Mouse (Mus musculus) hindbrain, embryonic 12.5 days (tissue): ENCODE data around the gene a. TPM values are rescaled to one million over a fixed set of nuclear protein-coding genes. Genes with fewer than 3 reads are reported as not detected.
"Not testable (repeated sequence)": the region's sequence is repeated elsewhere in the genome, so short reads cannot be mapped to it uniquely, and the experiment has no call there.

Experiments
- ATAC-seq: fragments of 200-750 bp; cut with Nextera tagmentation; 2 replicates; pipeline ENCODE4 v1.8.0; 2017; ENCODE audit warnings: moderate TSS enrichment; ENCODE audit not compliant: low FRiP score
- H3K27ac ChIP-seq: fragments of 300-500 bp; sonication (generic); 2 replicates; pipeline ENCODE4 v1.5.1; 2016; ENCODE audit warnings: mild to moderate bottlenecking
- H3K27me3 ChIP-seq: fragments of 300-500 bp; sonication (generic); 2 replicates; pipeline ENCODE4 v1.6.1; 2016; ENCODE audit warnings: mild to moderate bottlenecking
- H3K36me3 ChIP-seq: fragments of 300-500 bp; sonication (generic); 2 replicates; pipeline ENCODE4 v1.6.1; 2016; ENCODE audit warnings: mild to moderate bottlenecking
- H3K4me1 ChIP-seq: fragments of 300-500 bp; sonication (generic); 2 replicates; pipeline ENCODE4 v1.6.1; 2016
- H3K4me2 ChIP-seq: fragments of 300-500 bp; sonication (generic); replicated peaks from 2 replicates; pipeline ENCODE4 v1.6.1; 2016; ENCODE audit warnings: mild to moderate bottlenecking
- H3K4me3 ChIP-seq: fragments of 300-500 bp; sonication (generic); 2 replicates; pipeline ENCODE4 v1.5.1; 2016; ENCODE audit warnings: mild to moderate bottlenecking
- H3K9ac ChIP-seq: fragments of 300-500 bp; sonication (generic); 2 replicates; pipeline ENCODE4 v1.6.1; 2016; ENCODE audit warnings: mild to moderate bottlenecking, moderate library complexity
- H3K9me3 ChIP-seq: fragments of 300-500 bp; sonication (generic); replicated peaks from 2 replicates; pipeline ENCODE4 v1.6.1; 2016; ENCODE audit warnings: mild to moderate bottlenecking
- WGBS: fragments of 180-500 bp; shearing (Covaris S2); methylation state at CpG from one replicate; pipeline ENCODE4 v1.1.7; 2016; 5-methylcytosine and 5-hydroxymethylcytosine counted together
- polyA plus RNA-seq: library from polyadenylated mRNA; unstranded; fragments of >200 nt; fragmentation: Nextera tagmentation; extraction: Ambion mirVana; gene quantifications from 2 replicates; pipeline ENCODE4 v1.2.1, GENCODE M21; 2016

Gene a
- polyA plus RNA-seq, 1 experiment from 2014 or later = 3.0 TPM

GRCm38 (mm10) chr2:155039956-155040355 lies 248.8 kb downstream of the a start:
- Histone ChIP-seq H3K4me3 (no peak overlapping the region), H3K9me3 (no peaks in the 10 kb centered on the region)

GRCm38 (mm10) chr2:155044542-155044941 lies 253.3 kb downstream of the a start:
- Histone ChIP-seq H3K27me3 (no peaks in the 10 kb centered on the region), H3K9me3 (no peaks in the 10 kb centered on the region), H3K27ac (no peak overlapping the region), H3K36me3 (no peaks in the 10 kb centered on the region), H3K4me2 (no peak overlapping the region), H3K4me1 (no peaks in the 10 kb centered on the region), H3K9ac (no peak overlapping the region), H3K4me3 (no peak overlapping the region)
- 85% methylated on average over 3 of the region's 3 CpGs for WGBS
- no peak for ATAC-seq

More at GRCm38 (mm10) chr2:155039956-155040355, 248.8 kb downstream of the a start:
- no peaks in the 10 kb centered on the region for H3K27me3 ChIP-seq
- no peak overlapping the region for H3K9ac ChIP-seq
- WGBS = 75% methylated on average over 4 of the region's 4 CpGs
- H3K27ac ChIP-seq = no peak overlapping the region
- no peaks in the 10 kb centered on the region for H3K36me3 ChIP-seq
- H3K4me1 ChIP-seq = no peaks in the 10 kb centered on the region
- H3K4me2 ChIP-seq = no peak overlapping the region
- ATAC-seq = no peak

- Histone ChIP-seq H3K27ac (no peak overlapping the region), H3K4me2 (no peak overlapping the region), H3K4me3 (no peak overlapping the region), H3K9me3 (no peaks in the 10 kb centered on the region), H3K36me3 (no peaks in the 10 kb centered on the region), H3K4me1 (peaks cover 2% of the 10 kb centered on the region), H3K9ac (no peak overlapping the region), H3K27me3 (no peaks in the 10 kb centered on the region)
- no peak for ATAC-seq
- whole genome bisulfite sequencing = 68% methylated on average over 3 of the region's 3 CpGs
Observed at GRCm38 (mm10) chr2:155045075-155045474, 253.9 kb downstream of the a start.

- no peak overlapping the region for H3K27ac ChIP-seq
- H3K27me3 ChIP-seq = no peaks in the 10 kb centered on the region
- WGBS = 90% methylated on average over 2 of the region's 2 CpGs
- no peak overlapping the region for H3K4me3 ChIP-seq
- H3K9ac ChIP-seq = no peak overlapping the region
- no peak for ATAC-seq
- no peaks in the 10 kb centered on the region for H3K36me3 ChIP-seq
- no peaks in the 10 kb centered on the region for H3K9me3 ChIP-seq
- peaks cover 5% of the 10 kb centered on the region for H3K4me1 ChIP-seq
- no peak overlapping the region for H3K4me2 ChIP-seq
Observed at GRCm38 (mm10) chr2:155046803-155047202, 255.6 kb downstream of the a start.

GRCm38 (mm10) chr2:155047452-155048178 lies 256.4 kb downstream of the a start:
- no peak overlapping the region for H3K9ac ChIP-seq
- WGBS = 67% methylated on average over 7 of the region's 7 CpGs

GRCm38 (mm10) chr2:155050108-155050503 lies 258.9 kb downstream of the a start:
- peak; percentile 11; the same call in 1 of the 2 replicates for ATAC-seq

More at GRCm38 (mm10) chr2:155047452-155048178, 256.4 kb downstream of the a start:
- Histone ChIP-seq H3K27ac (no peak overlapping the region), H3K4me3 (no peak overlapping the region), H3K4me2 (no peak overlapping the region), H3K9me3 (no peaks in the 10 kb centered on the region), H3K27me3 (no peaks in the 10 kb centered on the region), H3K4me1 (peaks cover 5% of the 10 kb centered on the region), H3K36me3 (no peaks in the 10 kb centered on the region)
- ATAC-seq = no peak

GRCm38 (mm10) chr2:155050504-155051236 lies 259.5 kb downstream of the a start:
- Histone ChIP-seq H3K27ac (peak overlapping the region; percentile 85), H3K4me2 (peak overlapping the region; percentile 58), H3K4me1 (peaks cover 5% of the 10 kb centered on the region), H3K27me3 (no peaks in the 10 kb centered on the region), H3K9me3 (no peaks in the 10 kb centered on the region), H3K36me3 (no peaks in the 10 kb centered on the region), H3K4me3 (peak overlapping the region; percentile 47), H3K9ac (peak overlapping the region; percentile 70)
- WGBS = 1% methylated on average over 45 of the region's 45 CpGs
- peak; percentile 96 for ATAC-seq

More at GRCm38 (mm10) chr2:155050108-155050503, 258.9 kb downstream of the a start:
- Histone ChIP-seq H3K27ac (peak overlapping the region; percentile 85), H3K9ac (peak overlapping the region; percentile 70), H3K27me3 (no peaks in the 10 kb centered on the region), H3K4me3 (peak overlapping the region; percentile 47), H3K4me1 (peaks cover 5% of the 10 kb centered on the region), H3K36me3 (no peaks in the 10 kb centered on the region), H3K9me3 (no peaks in the 10 kb centered on the region), H3K4me2 (peak overlapping the region; percentile 58)
- 13% methylated on average over 5 of the region's 5 CpGs for WGBS

GRCm38 (mm10) chr2:155051622-155052351 lies 260.6 kb downstream of the a start:
- H3K4me3 ChIP-seq = peak overlapping the region; percentile 47; the same call in 1 of the 2 replicates
- H3K9ac ChIP-seq = 0 out of 2 replicates have a peak overlapping the region, but pooled peaks have one; percentile 13
- no peaks in the 10 kb centered on the region for H3K9me3 ChIP-seq
- peak overlapping the region; percentile 58 for H3K4me2 ChIP-seq
- H3K27me3 ChIP-seq = no peaks in the 10 kb centered on the region
- ATAC-seq = 0 out of 2 replicates have a peak, but pooled peaks have one; percentile 5
- peaks cover 5% of the 10 kb centered on the region for H3K4me1 ChIP-seq
- H3K27ac ChIP-seq = no peak overlapping the region
- WGBS = 36% methylated on average over 9 of the region's 9 CpGs
- no peaks in the 10 kb centered on the region for H3K36me3 ChIP-seq

- 82% methylated on average over 2 of the region's 2 CpGs for WGBS
- peaks cover 5% of the 10 kb centered on the region for H3K4me1 ChIP-seq
- no peaks in the 10 kb centered on the region for H3K9me3 ChIP-seq
- ATAC-seq = no peak
- H3K36me3 ChIP-seq = no peaks in the 10 kb centered on the region
- H3K4me3 ChIP-seq = no peak overlapping the region
- H3K9ac ChIP-seq = no peak overlapping the region
- no peak overlapping the region for H3K27ac ChIP-seq
- no peaks in the 10 kb centered on the region for H3K27me3 ChIP-seq
- no peak overlapping the region for H3K4me2 ChIP-seq
Observed at GRCm38 (mm10) chr2:155052681-155053080, 261.5 kb downstream of the a start.

- H3K4me1 ChIP-seq, H3K27ac ChIP-seq, H3K4me2 ChIP-seq, H3K9ac ChIP-seq, H3K9me3 ChIP-seq, H3K36me3 ChIP-seq, H3K27me3 ChIP-seq, ATAC-seq, H3K4me3 ChIP-seq: not testable (repeated sequence)
- WGBS = 91% methylated on average over 8 of the region's 8 CpGs
Observed at GRCm38 (mm10) chr2:155053512-155053911, 262.3 kb downstream of the a start.

GRCm38 (mm10) chr2:155054672-155055071 lies 263.5 kb downstream of the a start:
- WGBS = 82% methylated on average over 3 of the region's 3 CpGs
- Histone ChIP-seq H3K9me3 (no peaks in the 10 kb centered on the region), H3K9ac (no peak overlapping the region), H3K4me3 (no peak overlapping the region), H3K27me3 (no peaks in the 10 kb centered on the region), H3K4me1 (peaks cover 5% of the 10 kb centered on the region), H3K36me3 (peaks cover 7% of the 10 kb centered on the region; the same call in 1 of the 2 replicates), H3K4me2 (no peak overlapping the region), H3K27ac (no peak overlapping the region)
- no peak for ATAC-seq

GRCm38 (mm10) chr2:155056076-155056578 lies 264.9 kb downstream of the a start:
- Histone ChIP-seq H3K36me3 (peaks cover 14% of the 10 kb centered on the region), H3K9ac (no peak overlapping the region), H3K27ac (no peak overlapping the region), H3K9me3 (no peaks in the 10 kb centered on the region), H3K4me1 (no peaks in the 10 kb centered on the region; the same call in 1 of the 2 replicates), H3K27me3 (no peaks in the 10 kb centered on the region), H3K4me3 (no peak overlapping the region), H3K4me2 (no peak overlapping the region)
- WGBS = 78% methylated on average over 5 of the region's 5 CpGs
- no peak for ATAC-seq
